Mouse (Mus musculus) heart, postnatal 0 days (tissue): ENCODE results near the gene Hist1h2ao. TPM values are rescaled to one million over a fixed set of nuclear protein-coding genes. Genes with fewer than 3 reads are reported as not detected.
A peak's percentile ranks its signal among the peaks of the same experiment; 100 is the strongest.
"Not testable (repeated sequence)": the region's sequence is repeated elsewhere in the genome, so short reads cannot be mapped to it uniquely, and the experiment has no call there.

Source experiments
- ATAC-seq: fragments of 200-750 bp; cut with Nextera tagmentation; 2 replicates; pipeline ENCODE4 v1.8.0; 2017; ENCODE audit warnings: low read depth, moderate number of reproducible peaks, moderate library complexity; ENCODE audit not compliant: insufficient read depth
- DNase-seq: peaks from one replicate; pipeline ENCODE4 v3.0.0-alpha.2; 2016; ENCODE audit warnings: low spot score
- H3K27ac ChIP-seq: fragments of 300-500 bp; sonication (generic); 2 replicates; pipeline ENCODE4 v1.5.1; 2014; ENCODE audit warnings: low read depth, mild to moderate bottlenecking
- H3K27me3 ChIP-seq: fragments of 300-500 bp; sonication (generic); 2 replicates; pipeline ENCODE4 v1.6.1; 2014; ENCODE audit warnings: low read length, mixed read lengths; ENCODE audit not compliant: control insufficient read depth, insufficient read depth
- H3K36me3 ChIP-seq: fragments of 300-500 bp; sonication (generic); replicated peaks from 2 replicates; pipeline ENCODE4 v1.6.1; 2014; ENCODE audit warnings: low read length, mixed read lengths; ENCODE audit not compliant: control insufficient read depth, insufficient read depth
- H3K4me1 ChIP-seq: fragments of 300-500 bp; sonication (generic); 2 replicates; pipeline ENCODE4 v1.6.1; 2014; ENCODE audit warnings: antibody characterized with exemption; ENCODE audit not compliant: control insufficient read depth, insufficient read depth
- H3K4me2 ChIP-seq: fragments of 300-500 bp; sonication (generic); 2 replicates; pipeline ENCODE4 v1.6.1; 2014; ENCODE audit warnings: low read depth, mild to moderate bottlenecking, low read length, moderate library complexity
- H3K4me3 ChIP-seq: fragments of 300-500 bp; sonication (generic); 2 replicates; pipeline ENCODE4 v1.5.1; 2014; ENCODE audit warnings: low read depth, low read length
- H3K9ac ChIP-seq: fragments of 300-500 bp; sonication (generic); replicated peaks from 2 replicates; pipeline ENCODE4 v1.6.1; 2014; ENCODE audit warnings: low read depth, low read length, mixed read lengths
- H3K9me3 ChIP-seq: fragments of 300-500 bp; sonication (generic); replicated peaks from 2 replicates; pipeline ENCODE4 v1.6.1; 2016; ENCODE audit warnings: low read length; ENCODE audit not compliant: control insufficient read depth
- CTCF ChIP-seq: IDR thresholded peaks from 2 replicates; pipeline ENCODE4 v1.5.1; 2016; ENCODE audit warnings: antibody characterized with exemption, control low read depth, low read depth
- EP300 ChIP-seq: IDR thresholded peaks from 2 replicates; pipeline ENCODE4 v1.6.1; 2016; ENCODE audit warnings: antibody characterized with exemption, low read depth
- WGBS: fragments of 180-500 bp; shearing (Covaris S2); extraction: QIAGEN DNeasy Blood & Tissue Kit; methylation state at CpG from one replicate; pipeline ENCODE4 v1.1.7; 2014; 5-methylcytosine and 5-hydroxymethylcytosine counted together
- microRNA-seq: library from miRNA; unstranded; fragments of <30 nt; microRNA quantifications from one replicate; pipeline ENCODE4, GENCODE M21; 2016
- polyA plus RNA-seq: library from polyadenylated mRNA; unstranded; fragments of >200 nt; fragmentation: Nextera tagmentation; extraction: Ambion mirVana; gene quantifications from 2 replicates; pipeline ENCODE4 v1.2.1, GENCODE M21; 2015
- total RNA-seq: library from RNA; depleted of rRNA; stranded (reverse); fragments of >200 nt; gene quantifications from 2 replicates; pipeline ENCODE4 v1.2.3, GENCODE M21; 2014; ENCODE audit warnings: low replicate concordance; rRNA removed

Hist1h2ao gene
- total and polyA plus RNA-seq, 2 experiments from 2014 or later, result not detected

- H3K4me1 ChIP-seq, result 0 out of 2 replicates have a peak, but pooled peaks cover 20% of the 10 kb centered on the region
- no peak overlapping the region for H3K4me3 ChIP-seq
- DNase-seq (no peak), ATAC-seq (no peak)
- H3K36me3 ChIP-seq, result no peaks in the 10 kb centered on the region
- H3K27ac ChIP-seq, result no peak overlapping the region
- no peaks in the 10 kb centered on the region for H3K27me3 ChIP-seq
- TF ChIP-seq EP300 (no peak), CTCF (no peak)
- H3K9me3 ChIP-seq, result no peaks in the 10 kb centered on the region
- no peak overlapping the region for H3K9ac ChIP-seq
- 44% methylated on average over 8 of the region's 8 CpGs for WGBS
- no peak overlapping the region for H3K4me2 ChIP-seq
Measured at GRCm38 (mm10) chr13:21847883-21848282, 37.6 kb downstream of the Hist1h2ao start.

- H3K27me3 ChIP-seq, H3K4me3 ChIP-seq, H3K9ac ChIP-seq, ATAC-seq, H3K27ac ChIP-seq, H3K9me3 ChIP-seq, H3K36me3 ChIP-seq, DNase-seq, H3K4me2 ChIP-seq: not testable (repeated sequence)
- whole genome bisulfite sequencing, result 38% methylated on average over 1 of the region's 1 CpGs
- H3K4me1 ChIP-seq, result 0 out of 2 replicates have a peak, but pooled peaks cover 20% of the 10 kb centered on the region
Measured at GRCm38 (mm10) chr13:21850696-21851095, 40.4 kb downstream of the Hist1h2ao start.

DNA sequence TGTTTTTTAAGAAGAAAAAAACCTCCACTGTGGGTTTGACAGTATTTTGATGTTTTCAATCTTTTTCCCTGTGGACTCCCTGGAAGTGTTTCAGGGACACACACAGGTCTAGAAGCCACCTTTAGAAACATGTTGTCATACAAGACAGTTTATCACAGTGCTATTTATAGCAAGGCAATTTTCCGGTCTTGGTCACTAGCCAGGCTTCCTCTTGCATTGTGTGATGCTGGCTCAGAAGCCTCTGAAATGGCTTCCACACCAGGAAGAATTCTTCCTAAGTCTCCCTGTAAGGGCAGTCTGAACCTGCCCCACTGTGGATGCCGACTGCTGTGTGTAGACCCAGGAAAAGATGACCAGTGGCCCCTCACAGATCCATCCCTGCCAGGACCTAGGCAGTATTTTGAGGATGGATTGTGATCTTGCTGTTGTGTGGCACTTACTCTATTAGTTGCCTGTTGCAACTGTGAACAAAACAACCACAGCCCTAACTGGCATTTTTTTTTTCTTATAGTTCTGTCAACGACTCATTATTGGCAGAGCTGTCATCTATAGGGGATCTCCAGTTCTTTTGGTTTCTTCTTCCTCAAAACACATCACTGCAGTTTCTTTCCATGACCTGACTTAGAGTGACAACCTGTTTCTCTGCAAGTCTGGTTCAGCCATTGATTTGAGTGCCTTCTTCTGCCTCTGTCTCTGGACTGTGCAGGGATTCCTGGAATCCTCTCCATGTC, 42.1 kb downstream of the Hist1h2ao start:
- no peak overlapping the region for H3K9ac ChIP-seq
- H3K27me3 ChIP-seq, result no peaks in the 10 kb centered on the region
- TF ChIP-seq CTCF, result no peak
- TF ChIP-seq EP300, result peak; percentile 63; the same call in 1 of the 2 replicates
- no peak overlapping the region for H3K4me2 ChIP-seq
- H3K9me3 ChIP-seq, result no peaks in the 10 kb centered on the region
- 0 out of 2 replicates have a peak, but pooled peaks cover 20% of the 10 kb centered on the region for H3K4me1 ChIP-seq
- H3K27ac ChIP-seq, result peak overlapping the region; percentile 80
- WGBS, result 31% methylated on average over 3 of the region's 3 CpGs
- H3K4me3 ChIP-seq, result no peak overlapping the region
- H3K36me3 ChIP-seq, result no peaks in the 10 kb centered on the region
- DNase-seq, result peak; percentile 87
- peak; percentile 92 for ATAC-seq

- 9% methylated on average over 11 of the region's 11 CpGs for WGBS
- DNase-seq, result no peak
Measured at GRCm38 (mm10) chr13:21855146-21855545, 44.9 kb downstream of the Hist1h2ao start.

GRCm38 (mm10) chr13:21855698-21856162, 45.5 kb downstream of the Hist1h2ao start:
- ATAC-seq (no peak), DNase-seq (peak; percentile 11)
- TF ChIP-seq EP300 (no peak), CTCF (no peak)
- peak overlapping the region; percentile 47 for H3K4me2 ChIP-seq
- 9% methylated on average over 15 of the region's 15 CpGs for WGBS
- H3K4me3 ChIP-seq, result peak overlapping the region; percentile 27
- no peaks in the 10 kb centered on the region for H3K36me3 ChIP-seq
- H3K4me1 ChIP-seq, result 0 out of 2 replicates have a peak, but pooled peaks cover 18% of the 10 kb centered on the region
- no peak overlapping the region for H3K9ac ChIP-seq
- H3K27me3 ChIP-seq, result no peaks in the 10 kb centered on the region
- H3K9me3 ChIP-seq, result no peaks in the 10 kb centered on the region
- H3K27ac ChIP-seq, result no peak overlapping the region

More at GRCm38 (mm10) chr13:21855146-21855545, 44.9 kb downstream of the Hist1h2ao start:
- Histone ChIP-seq H3K36me3 (no peaks in the 10 kb centered on the region), H3K9ac (no peak overlapping the region), H3K4me3 (peak overlapping the region; percentile 27), H3K27ac (no peak overlapping the region), H3K4me1 (0 out of 2 replicates have a peak, but pooled peaks cover 20% of the 10 kb centered on the region), H3K9me3 (no peaks in the 10 kb centered on the region), H3K27me3 (no peaks in the 10 kb centered on the region), H3K4me2 (peak overlapping the region; percentile 47)
- no peak for ATAC-seq
- TF ChIP-seq EP300 (no peak), CTCF (no peak)

Small RNA genes lying within 50 kb of the gene (microRNA-seq; reads per million reads assigned to microRNA genes)
- gene Gm19658 (not detected), gene Gm44346 (not detected), gene Gm44466 (not detected)

Other genes with a start within 250 kb of the Hist1h2ao start
Only the 30 nearest of the 31 such genes appear.
- not detected in 2 replicates for gene Olfr1364, start 228.7 kb upstream of the Hist1h2ao start, total RNA-seq
- not detected in 2 replicates for gene Olfr1364, start 228.7 kb upstream of the Hist1h2ao start, polyA plus RNA-seq
- gene Olfr1362, start 196.4 kb upstream of the Hist1h2ao start, total RNA-seq, result not detected in 2 replicates
- not detected in 2 replicates for gene Olfr1362, start 196.4 kb upstream of the Hist1h2ao start, polyA plus RNA-seq
- gene Olfr11, start 167.9 kb upstream of the Hist1h2ao start, total RNA-seq, result not detected in 2 replicates
- not detected in 2 replicates for gene Olfr11, start 167.9 kb upstream of the Hist1h2ao start, polyA plus RNA-seq
- not detected in 2 replicates for gene Olfr1361, start 147.1 kb upstream of the Hist1h2ao start, total RNA-seq
- not detected in 2 replicates for gene Olfr1361, start 147.1 kb upstream of the Hist1h2ao start, polyA plus RNA-seq
- gene Olfr1360, start 133.1 kb upstream of the Hist1h2ao start, total RNA-seq, result not detected in 2 replicates
- not detected in 2 replicates for gene Olfr1360, start 133.1 kb upstream of the Hist1h2ao start, polyA plus RNA-seq
- not detected in 2 replicates for gene Olfr1359, start 112.4 kb upstream of the Hist1h2ao start, total RNA-seq
- not detected in 2 replicates for gene Olfr1359, start 112.4 kb upstream of the Hist1h2ao start, polyA plus RNA-seq
- gene Hist1h2bl, start 94.3 kb upstream of the Hist1h2ao start, total RNA-seq, result 431 and 666 TPM in 2 replicates
- 0.55 and 0.98 TPM in 2 replicates for gene Hist1h2bl, start 94.3 kb upstream of the Hist1h2ao start, polyA plus RNA-seq
- gene Hist1h2ai, start 94.0 kb upstream of the Hist1h2ao start, total RNA-seq, result 828 and 1,538 TPM in 2 replicates
- gene Hist1h2ai, start 94.0 kb upstream of the Hist1h2ao start, polyA plus RNA-seq, result 3.6 and 4.3 TPM in 2 replicates
- 1,332 and 1,437 TPM in 2 replicates for gene Hist1h3h, start 92.8 kb upstream of the Hist1h2ao start, total RNA-seq
- gene Hist1h3h, start 92.8 kb upstream of the Hist1h2ao start, polyA plus RNA-seq, result 1.8 TPM in 1 of 2 replicates, not detected in the other
- 1,438 and 1,618 TPM in 2 replicates for gene Hist1h2bm, start 88.4 kb upstream of the Hist1h2ao start, total RNA-seq
- 0.60 and 0.90 TPM in 2 replicates for gene Hist1h2bm, start 88.4 kb upstream of the Hist1h2ao start, polyA plus RNA-seq
- gene Hist1h4j, start 75.4 kb upstream of the Hist1h2ao start, total RNA-seq, result 962 and 1,129 TPM in 2 replicates
- gene Hist1h4j, start 75.4 kb upstream of the Hist1h2ao start, polyA plus RNA-seq, result 0.20 and 0.27 TPM in 2 replicates
- 470 and 1,132 TPM in 2 replicates for gene Hist1h4k, start 60.0 kb upstream of the Hist1h2ao start, total RNA-seq
- gene Hist1h4k, start 60.0 kb upstream of the Hist1h2ao start, polyA plus RNA-seq, result 0.55 and 1.4 TPM in 2 replicates
- gene Hist1h2ak, start 56.6 kb upstream of the Hist1h2ao start, total RNA-seq, result 128 and 633 TPM in 2 replicates
- 10.3 and 10.7 TPM in 2 replicates for gene Hist1h2ak, start 56.6 kb upstream of the Hist1h2ao start, polyA plus RNA-seq
- gene Hist1h2bn, start 56.3 kb upstream of the Hist1h2ao start, total RNA-seq, result 1,069 and 1,692 TPM in 2 replicates
- gene Hist1h2bn, start 56.3 kb upstream of the Hist1h2ao start, polyA plus RNA-seq, result 0.94 and 2.5 TPM in 2 replicates
- 356 and 550 TPM in 2 replicates for gene Hist1h1b, start 29.8 kb upstream of the Hist1h2ao start, total RNA-seq
- gene Hist1h1b, start 29.8 kb upstream of the Hist1h2ao start, polyA plus RNA-seq, result 4.7 and 5.4 TPM in 2 replicates
- gene Hist1h3i, start 27.1 kb upstream of the Hist1h2ao start, total RNA-seq, result 602 and 1,805 TPM in 2 replicates
- gene Hist1h3i, start 27.1 kb upstream of the Hist1h2ao start, polyA plus RNA-seq, result 21.5 and 25.8 TPM in 2 replicates
- gene Hist1h2an, start 23.2 kb upstream of the Hist1h2ao start, total RNA-seq, result 677 and 1,354 TPM in 2 replicates
- gene Hist1h2an, start 23.2 kb upstream of the Hist1h2ao start, polyA plus RNA-seq, result 1.8 and 3.3 TPM in 2 replicates
- gene Hist1h2bp, start 23.0 kb upstream of the Hist1h2ao start, total RNA-seq, result 250 and 332 TPM in 2 replicates
- 0.34 and 0.55 TPM in 2 replicates for gene Hist1h2bp, start 23.0 kb upstream of the Hist1h2ao start, polyA plus RNA-seq
- 1,204 and 1,722 TPM in 2 replicates for gene Hist1h2bq, start 268 bp upstream of the Hist1h2ao start, total RNA-seq
- gene Hist1h2bq, start 268 bp upstream of the Hist1h2ao start, polyA plus RNA-seq, result 5.6 and 6.3 TPM in 2 replicates
- 1.1 and 2.7 TPM in 2 replicates for gene Hist1h4m, start 1.3 kb downstream of the Hist1h2ao start, total RNA-seq
- gene Hist1h4m, start 1.3 kb downstream of the Hist1h2ao start, polyA plus RNA-seq, result not detected in 2 replicates
- 3,661 and 3,822 TPM in 2 replicates for gene Hist1h4n, start 21.7 kb downstream of the Hist1h2ao start, total RNA-seq
- gene Hist1h4n, start 21.7 kb downstream of the Hist1h2ao start, polyA plus RNA-seq, result 2.0 and 2.4 TPM in 2 replicates
- gene Hist1h2ap, start 23.0 kb downstream of the Hist1h2ao start, total RNA-seq, result 1,615 and 1,927 TPM in 2 replicates
- 664 and 726 TPM in 2 replicates for gene Hist1h2ap, start 23.0 kb downstream of the Hist1h2ao start, polyA plus RNA-seq
- 929 and 1,160 TPM in 2 replicates for gene Hist1h2br, start 23.3 kb downstream of the Hist1h2ao start, total RNA-seq
- gene Hist1h2br, start 23.3 kb downstream of the Hist1h2ao start, polyA plus RNA-seq, result 5.2 and 6.5 TPM in 2 replicates
- 1.1 and 1.7 TPM in 2 replicates for gene Zfp184, start 134.6 kb downstream of the Hist1h2ao start, total RNA-seq
- 2.1 and 2.6 TPM in 2 replicates for gene Zfp184, start 134.6 kb downstream of the Hist1h2ao start, polyA plus RNA-seq
- not detected in 2 replicates for gene Pom121l2, start 170.7 kb downstream of the Hist1h2ao start, total RNA-seq
- gene Pom121l2, start 170.7 kb downstream of the Hist1h2ao start, polyA plus RNA-seq, result not detected in 2 replicates
- gene Prss16, start 199.3 kb downstream of the Hist1h2ao start, total RNA-seq, result 14.0 TPM in 1 of 2 replicates, not detected in the other
- gene Prss16, start 199.3 kb downstream of the Hist1h2ao start, polyA plus RNA-seq, result 0.05 and 0.14 TPM in 2 replicates
- 48.9 and 128 TPM in 2 replicates for gene Hist1h2ah, start 225.1 kb downstream of the Hist1h2ao start, total RNA-seq
- gene Hist1h2ah, start 225.1 kb downstream of the Hist1h2ao start, polyA plus RNA-seq, result 1.9 TPM in 1 of 2 replicates, not detected in the other
- gene Hist1h2bk, start 225.4 kb downstream of the Hist1h2ao start, total RNA-seq, result 563 and 573 TPM in 2 replicates
- 0.34 TPM in 1 of 2 replicates, not detected in the other for gene Hist1h2bk, start 225.4 kb downstream of the Hist1h2ao start, polyA plus RNA-seq
- 29.3 and 34.1 TPM in 2 replicates for gene Hist1h4i, start 230.9 kb downstream of the Hist1h2ao start, total RNA-seq
- gene Hist1h4i, start 230.9 kb downstream of the Hist1h2ao start, polyA plus RNA-seq, result 4.0 and 4.2 TPM in 2 replicates
- 658 and 1,026 TPM in 2 replicates for gene Hist1h2ag, start 232.5 kb downstream of the Hist1h2ao start, total RNA-seq
- 7.6 and 7.9 TPM in 2 replicates for gene Hist1h2ag, start 232.5 kb downstream of the Hist1h2ao start, polyA plus RNA-seq